Mouse (Mus musculus) c-Kit-positive CD71-positive TER-119-negative erythroid progenitor cells, embryonic 14.5 days (primary cell): ENCODE data around the gene Fasn.
"Not testable (repeated sequence)": the region's sequence is repeated elsewhere in the genome, so short reads cannot be mapped to it uniquely, and the experiment has no call there.

Experiments
- DNase-seq: peaks from one replicate; pipeline ENCODE4 v3.0.0-alpha.2; 2013; ENCODE audit warnings: low read depth

Fasn gene

DNA sequence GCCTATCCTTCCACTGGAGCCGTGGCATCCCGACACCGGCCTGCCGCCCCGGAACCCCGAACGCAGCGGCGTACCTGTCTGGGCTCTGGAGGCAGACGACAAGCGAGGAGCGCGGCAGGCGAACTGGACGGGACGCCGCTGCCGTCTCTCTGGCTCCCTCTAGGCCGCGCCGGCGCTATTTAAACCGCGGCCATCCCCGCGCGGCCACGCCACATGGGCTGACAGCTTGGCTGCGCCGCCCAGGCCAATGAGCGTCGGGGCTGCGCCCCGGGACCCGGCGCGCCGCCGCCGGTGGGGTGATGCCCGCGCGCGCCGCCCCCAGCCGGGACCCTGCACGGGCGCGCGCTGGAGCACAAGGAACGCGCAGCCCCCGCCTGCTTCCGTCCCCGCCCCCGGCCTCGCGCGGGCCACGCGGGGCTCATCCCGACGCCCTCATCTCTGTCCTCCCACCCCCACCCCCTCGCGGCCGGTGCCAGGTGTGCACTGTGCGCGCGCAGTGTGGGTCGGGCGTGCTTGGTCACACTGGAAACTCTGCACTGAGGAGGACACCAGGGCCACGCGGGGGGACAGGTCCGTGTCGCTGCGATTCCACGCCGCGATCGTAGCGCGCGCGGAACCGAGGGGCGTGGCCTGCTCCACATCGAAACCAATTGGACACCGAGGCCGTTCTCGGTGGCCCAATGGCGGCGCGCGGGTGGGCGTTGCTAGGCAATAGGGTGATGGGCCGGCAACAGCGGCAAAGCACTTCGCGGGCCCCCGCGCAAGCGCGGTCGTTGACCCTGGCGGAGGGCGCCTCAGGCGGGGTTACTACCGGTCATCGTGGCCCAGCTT, at the start of gene Fasn:
Gene Fasn, minus strand, starts transcription at position 592 of the 831 bp plus-strand sequence.
- peak; percentile 86 for DNase-seq

- DNase-seq, result no peak
Observed at GRCm38 (mm10) chr11:120873206-120873605, 48.9 kb upstream of the Fasn start.

DNA sequence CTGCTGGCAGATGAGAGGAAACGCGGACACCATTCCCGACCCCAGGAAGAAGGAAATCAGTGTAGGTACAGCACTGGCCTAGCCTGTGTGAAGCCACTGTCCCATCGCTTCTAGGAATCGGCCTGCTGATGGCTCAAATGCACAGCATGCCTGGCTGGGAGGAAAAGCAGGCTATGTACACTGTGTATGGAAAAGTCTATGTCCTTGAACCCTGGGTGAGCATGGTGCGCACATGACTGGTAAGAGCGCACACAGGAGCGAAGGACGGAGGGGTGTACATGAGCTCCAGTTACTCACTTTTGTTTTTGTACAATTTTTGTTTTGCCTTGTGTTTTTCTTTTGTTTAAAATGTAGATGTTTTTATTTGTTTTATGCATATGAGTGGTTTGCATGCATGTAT, 47.2 kb upstream of the Fasn start:
- DNase-seq, result no peak

DNA sequence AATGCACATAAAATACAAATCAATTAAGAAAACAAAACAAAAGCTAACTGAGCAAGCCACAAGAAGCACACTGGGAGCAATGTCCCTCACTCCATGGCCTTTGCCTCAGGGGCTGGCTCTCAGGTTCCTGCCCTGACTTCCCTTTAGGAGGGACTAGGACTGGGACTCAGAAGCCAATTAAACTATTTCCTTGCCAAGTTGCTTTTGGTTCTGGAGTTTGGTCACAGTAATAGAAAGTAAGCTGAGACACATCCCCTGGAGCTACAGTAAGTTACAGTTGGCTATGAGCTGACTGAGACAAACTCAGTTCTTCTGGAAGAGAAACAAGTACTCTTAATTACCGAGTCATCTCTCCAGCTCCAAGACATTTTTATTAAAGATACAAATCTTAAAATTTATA, 41.5 kb upstream of the Fasn start:
- no peak for DNase-seq

- DNase-seq, result no peak
Observed at GRCm38 (mm10) chr11:120862819-120863218, 38.5 kb upstream of the Fasn start.

DNA sequence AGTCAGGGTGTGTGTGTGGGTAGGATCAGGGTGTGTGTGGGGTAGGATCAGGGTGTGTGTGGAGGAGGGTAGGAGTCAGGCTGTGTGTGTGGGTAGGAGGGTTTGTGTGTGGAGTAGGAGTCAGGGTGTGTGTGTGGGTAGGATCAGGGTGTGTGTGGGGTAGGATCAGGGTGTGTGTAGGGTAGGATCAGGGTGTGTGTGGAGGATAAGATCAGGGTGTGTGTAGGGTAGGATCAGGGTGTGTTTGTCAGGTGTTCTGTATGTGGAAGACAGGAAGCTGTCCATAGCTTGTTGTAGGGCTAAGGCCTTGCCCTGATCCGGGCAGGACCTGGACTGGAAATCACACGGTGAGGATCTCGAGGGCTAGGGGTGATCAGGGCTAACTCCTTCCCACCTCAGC, 31.6 kb upstream of the Fasn start:
- not testable (repeated sequence) for DNase-seq

DNA sequence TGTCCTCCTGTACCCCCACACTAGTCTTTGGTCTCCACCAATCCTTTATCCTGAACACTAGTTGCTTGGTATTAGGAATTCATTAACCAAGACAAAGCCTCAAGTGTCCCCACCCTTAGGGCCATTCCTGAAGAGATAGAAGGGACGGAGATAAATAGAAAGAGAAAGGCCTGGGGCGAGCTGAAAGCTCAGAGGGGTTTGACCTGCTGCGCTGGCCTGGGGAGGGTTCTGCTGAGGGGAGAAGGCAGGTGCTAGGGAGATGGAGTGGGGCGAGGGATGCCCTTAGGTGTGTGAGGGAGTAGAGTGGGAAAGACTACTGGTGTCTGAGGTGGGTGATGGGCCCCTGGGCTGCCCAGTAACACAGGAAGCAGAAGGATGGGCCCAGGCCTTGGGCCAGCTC, 29.4 kb upstream of the Fasn start:
- DNase-seq, result no peak

DNA sequence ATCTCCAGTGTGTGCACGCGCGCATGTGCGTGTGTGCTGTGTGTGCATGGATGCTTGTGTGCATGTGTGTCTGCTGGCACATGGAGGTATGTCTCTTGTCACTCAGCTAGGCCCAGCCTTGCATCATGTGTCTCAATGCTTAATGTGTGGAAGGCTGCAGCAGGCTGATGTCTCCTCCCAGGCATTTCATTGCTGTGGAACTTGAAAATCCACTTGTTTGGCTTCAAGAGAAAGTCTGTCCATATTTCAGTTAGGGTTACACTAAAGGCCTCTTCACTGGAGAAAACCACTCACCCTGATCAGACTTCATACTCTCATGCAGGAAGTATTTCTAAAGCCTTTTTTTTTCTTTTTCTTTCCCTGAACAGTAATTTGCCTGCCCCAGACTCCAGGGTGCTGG, 28.8 kb upstream of the Fasn start:
- no peak for DNase-seq

DNA sequence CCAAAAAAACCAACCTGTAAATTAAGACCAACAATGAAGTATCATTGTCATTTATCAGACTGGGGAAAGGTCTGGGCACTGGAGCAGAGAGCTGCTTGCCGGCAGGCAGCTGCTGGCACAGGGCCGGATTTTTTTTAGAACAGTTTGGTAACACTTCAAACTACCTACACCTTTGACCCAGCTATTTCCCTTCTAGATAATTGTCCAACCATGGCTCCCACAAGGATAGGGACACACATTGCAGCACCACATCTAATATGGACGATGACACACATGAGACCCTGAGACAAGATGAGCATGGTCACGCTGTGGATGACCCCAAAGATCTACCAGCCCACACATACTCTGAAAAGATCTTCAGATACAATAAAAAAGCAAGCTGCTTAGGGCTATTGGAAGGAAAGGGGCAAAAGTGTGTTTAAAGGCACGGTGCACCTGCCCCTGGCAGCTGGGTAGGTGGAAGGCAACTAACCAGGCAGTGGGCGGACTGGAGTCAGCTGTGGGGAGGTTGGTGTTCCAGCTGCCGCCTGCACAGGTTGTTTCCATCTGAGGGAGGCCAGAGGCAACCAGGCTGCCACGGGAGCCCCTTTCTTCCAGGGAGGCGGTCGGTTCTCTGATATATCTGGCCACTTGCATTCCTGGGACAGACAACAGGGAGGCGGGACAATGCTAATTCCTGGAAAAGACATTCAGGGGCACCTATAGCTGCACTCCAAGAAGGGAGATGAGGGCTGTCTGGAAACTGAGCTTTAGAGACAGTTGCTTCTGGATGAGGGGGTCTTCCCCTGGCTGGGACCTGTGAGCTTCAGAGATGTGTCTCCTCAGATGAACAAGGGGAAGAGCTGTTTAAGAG, 28.0 kb upstream of the Fasn start:
- no peak for DNase-seq

DNA sequence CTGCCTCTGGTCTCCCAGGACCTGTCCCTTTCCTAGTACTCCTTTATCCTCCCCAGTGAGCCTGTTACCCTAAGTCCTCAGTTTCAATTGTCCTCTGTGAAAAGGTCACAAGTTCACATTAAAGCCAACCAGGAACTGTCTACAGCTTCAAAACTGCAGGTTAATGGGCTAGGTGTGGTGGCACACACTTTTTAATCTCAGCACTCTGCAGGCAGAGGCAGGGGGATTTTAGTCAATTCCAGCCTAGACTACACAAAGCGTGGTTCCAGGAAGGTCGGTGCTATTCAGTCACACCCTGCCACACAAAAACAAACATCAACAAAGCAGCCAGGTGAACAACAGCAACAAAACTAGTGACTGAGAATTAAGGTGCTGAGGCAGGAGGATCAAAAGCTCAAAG, 27.2 kb upstream of the Fasn start:
- DNase-seq, result no peak

- DNase-seq, result no peak
Observed at GRCm38 (mm10) chr11:120851132-120851531, 26.8 kb upstream of the Fasn start.

GRCm38 (mm10) chr11:120850331-120851030, 26.1 kb upstream of the Fasn start:
- no peak for DNase-seq

DNA sequence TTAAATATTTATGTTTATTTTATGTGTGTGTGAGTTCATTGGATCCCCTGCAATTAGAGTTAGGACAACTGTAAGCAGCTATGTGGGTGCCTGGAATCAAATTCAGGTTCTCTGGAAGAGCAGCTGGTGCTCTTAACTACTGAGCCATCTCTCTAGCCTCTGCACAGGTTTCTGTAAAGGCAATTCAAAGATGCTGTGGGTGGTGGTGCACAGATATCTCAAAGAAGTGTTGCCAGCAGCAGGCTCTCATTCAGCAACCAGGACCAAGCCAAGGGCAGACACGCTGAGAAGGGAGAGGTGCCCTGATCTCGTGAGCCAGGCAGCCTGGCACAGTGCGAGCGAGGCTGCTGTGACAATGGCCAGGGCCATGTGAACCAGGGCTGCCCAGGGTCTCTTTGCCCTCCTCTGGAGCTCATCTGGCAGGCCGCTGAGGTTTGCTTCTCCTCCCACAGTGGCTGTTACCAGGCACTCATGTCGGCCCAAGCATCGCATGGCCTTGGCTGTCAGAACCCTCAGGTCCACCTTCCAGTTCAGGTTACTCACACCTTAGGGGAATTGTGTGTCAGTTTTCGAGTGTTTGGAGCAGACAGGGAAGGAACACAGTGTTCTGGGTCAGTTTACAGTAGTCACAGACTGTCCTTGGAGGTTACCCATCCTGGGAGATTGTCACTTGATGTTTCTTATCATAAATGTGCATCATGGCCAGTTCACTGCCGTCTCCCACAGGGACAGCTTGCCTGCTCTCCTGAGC, 22.6 kb upstream of the Fasn start:
- no peak for DNase-seq

- no peak for DNase-seq
Observed at GRCm38 (mm10) chr11:120844329-120844728, 20.0 kb upstream of the Fasn start.

DNA sequence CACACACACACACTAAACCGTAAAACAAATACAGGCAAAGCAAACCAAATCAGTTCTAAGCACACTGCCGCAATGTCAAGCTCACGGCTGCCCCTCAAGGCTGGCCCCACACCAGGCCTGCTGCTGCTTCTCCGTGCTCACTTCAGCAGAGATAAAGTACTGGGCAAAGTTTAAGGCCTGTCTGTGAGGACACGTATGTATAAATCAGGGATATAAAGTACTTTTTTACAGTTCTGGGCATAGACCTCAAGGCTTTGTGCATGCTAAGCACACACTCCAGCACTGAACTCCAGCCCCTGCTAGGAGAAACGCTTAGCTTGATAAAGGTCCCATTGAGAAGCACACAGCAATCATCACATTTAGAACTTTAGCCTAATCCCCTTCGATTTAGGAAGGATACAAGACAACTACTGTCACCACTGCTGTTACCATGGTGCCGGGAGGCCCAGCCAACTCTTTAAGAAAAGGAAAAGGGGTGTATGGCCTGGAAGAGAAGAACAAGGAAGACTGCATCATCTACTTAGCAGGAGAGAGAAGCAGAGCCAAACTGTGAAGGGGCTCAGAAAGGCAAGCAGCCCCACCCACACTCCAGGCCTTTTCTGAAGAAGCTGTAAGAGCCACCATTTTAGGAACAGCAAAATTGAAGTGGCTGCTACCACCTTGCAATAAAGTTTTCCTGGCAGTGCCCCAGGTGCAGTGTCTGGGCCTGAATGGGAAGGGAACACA, 9.4 kb upstream of the Fasn start:
- no peak for DNase-seq

DNA sequence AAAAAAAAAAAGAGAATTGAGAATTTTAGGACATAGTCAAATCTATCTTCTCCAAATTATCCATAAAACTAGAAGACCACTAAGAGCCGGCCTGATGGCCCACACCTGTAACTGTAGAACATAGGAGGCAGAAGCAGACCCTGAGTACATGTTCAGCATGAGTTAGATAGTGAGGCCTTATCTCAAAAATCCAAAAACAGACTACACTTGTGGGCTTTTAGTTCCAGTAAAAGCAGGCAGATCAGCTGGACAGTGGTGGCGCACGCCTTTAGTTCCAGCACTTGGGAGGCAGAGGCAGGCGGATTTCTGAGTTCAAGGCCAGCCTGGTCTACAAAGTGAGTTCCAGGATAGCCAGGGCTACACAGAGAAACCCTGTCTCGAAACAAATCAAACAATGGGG, 8.6 kb upstream of the Fasn start:
- DNase-seq, result peak; percentile 25

DNA sequence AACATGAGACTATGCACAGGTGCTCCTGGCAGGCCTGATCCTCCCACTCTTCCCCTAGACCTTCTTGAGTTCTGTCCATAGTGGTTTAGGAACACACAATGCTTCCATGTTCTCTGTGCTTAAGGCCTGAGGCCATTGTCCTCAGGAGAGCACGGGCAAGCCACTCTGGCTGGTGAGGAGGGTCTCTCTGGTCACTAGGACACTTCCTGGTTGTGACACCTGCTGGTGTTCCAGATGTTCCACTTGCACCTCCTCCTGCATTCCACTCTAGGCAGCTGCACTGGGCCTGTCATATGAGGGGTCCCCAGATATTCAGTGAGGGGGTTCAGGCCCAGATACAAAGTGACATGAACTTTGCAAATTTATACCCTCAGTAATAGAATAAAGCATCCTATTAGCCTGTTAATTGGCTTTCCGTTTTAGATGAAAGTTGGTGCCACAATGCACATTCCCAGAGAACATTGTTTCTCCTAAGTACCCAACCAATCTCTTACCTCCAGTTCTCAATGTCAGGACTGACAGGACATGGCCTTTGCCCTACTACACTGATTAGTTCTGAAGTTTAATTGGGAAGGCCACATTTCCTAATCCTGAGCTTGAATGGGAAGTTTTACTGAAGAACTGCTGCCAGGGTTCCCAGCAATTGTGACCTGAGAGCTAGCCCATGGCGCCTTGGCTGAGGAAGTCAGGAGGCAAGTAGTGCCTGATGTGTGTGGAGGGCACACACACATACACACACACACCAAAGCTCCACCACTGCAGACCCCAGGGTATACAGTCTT, 7.5 kb upstream of the Fasn start:
- no peak for DNase-seq

DNA sequence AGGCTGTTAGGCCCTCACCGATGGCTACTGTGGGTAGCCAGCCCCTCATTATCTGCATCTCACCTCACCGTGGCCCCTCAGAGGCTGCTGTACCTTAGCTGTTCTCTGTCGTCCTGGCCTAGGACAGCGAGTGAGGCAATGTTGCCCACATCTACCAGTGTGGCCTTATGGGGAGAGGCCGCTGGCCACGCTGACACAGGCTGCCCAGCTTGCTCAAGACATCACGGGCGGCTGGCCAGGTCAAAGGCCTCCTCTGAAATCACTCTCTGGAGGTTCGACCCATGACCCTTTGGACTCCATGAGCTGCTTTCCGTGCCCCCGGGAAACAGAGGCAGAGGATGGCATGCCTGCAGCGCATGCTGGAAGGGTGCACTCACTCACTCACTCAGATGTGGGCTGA, 6.3 kb upstream of the Fasn start:
- DNase-seq, result no peak

- no peak for DNase-seq
Observed at GRCm38 (mm10) chr11:120829757-120830532, 5.6 kb upstream of the Fasn start.

GRCm38 (mm10) chr11:120828416-120828815, 4.1 kb upstream of the Fasn start:
- no peak for DNase-seq
